Mouse (Mus musculus): ENCODE results near the gene Tardbp.

GRCm38 (mm10) chr4:148625756-148626622 is 830 bp downstream of the Tardbp start:
- TF ChIP-seq POLR2A (IDR thresholded peaks at IDR 0.05; ENCODE audit: borderline replicate concordance, extremely low read depth, insufficient read depth, insufficient read length, poor library complexity, severe bottlenecking) (no peak), CTCF (IDR thresholded peaks at IDR 0.05; ENCODE audit: borderline replicate concordance, extremely low read depth, insufficient read depth, insufficient read length) (no peak)

All from brain, embryonic 14.5 days (tissue).